Comparison of ENCODE assay signal across 7 mouse cellular contexts in genomic region chr2:154942546-154942945, GRCm38 (mm10). TPM values are rescaled to one million over a fixed set of nuclear protein-coding genes. Genes with fewer than 3 reads are reported as not detected.
DNase-seq lines count a peak whose midpoint lies in the region; ATAC-seq lines count a peak whose summit lies in the region.

No protein-coding gene starts in this region.

- H3K36me3 ChIP-seq in kidney, embryonic 14.5 days (ENCODE audit: control insufficient read depth, insufficient read depth, low read length), result no peaks in the 10 kb centered on the region
- H3K36me3 ChIP-seq in embryonic facial prominence, embryonic 10.5 days (replicated peaks), result no peaks in the 10 kb centered on the region
- no peaks in the 10 kb centered on the region for H3K36me3 ChIP-seq in liver, embryonic 13.5 days

- ATAC-seq in kidney, embryonic 14.5 days (ENCODE audit: low FRiP score, low TSS enrichment), result no peak
- no peak for ATAC-seq in liver, embryonic 13.5 days (ENCODE audit: low read depth)
- ATAC-seq in megakaryocyte-erythroid progenitor cell, adult 5-6 weeks (replicated peaks; ENCODE audit: low FRiP score, low TSS enrichment, poor library complexity, severe bottlenecking), result no peak

- no peaks in the 10 kb centered on the region for H3K4me1 ChIP-seq in kidney, embryonic 14.5 days (ENCODE audit: control insufficient read depth, insufficient read depth, low read length)
- peaks cover 21% of the 10 kb centered on the region for H3K4me1 ChIP-seq in embryonic facial prominence, embryonic 10.5 days
- H3K4me1 ChIP-seq in liver, embryonic 13.5 days (replicated peaks), result peaks cover 7% of the 10 kb centered on the region

- peak overlapping the region; percentile 21; the same call in 1 of the 2 replicates for H3K4me2 ChIP-seq in kidney, embryonic 14.5 days (replicated peaks; ENCODE audit: low read depth, low read length)
- peak overlapping the region; percentile 46 for H3K4me2 ChIP-seq in liver, embryonic 13.5 days

- no peak overlapping the region for H3K27ac ChIP-seq in kidney, embryonic 14.5 days (ENCODE audit: low read depth, low read length)
- 0 out of 2 replicates have a peak overlapping the region, but pooled peaks have one; percentile 27 for H3K27ac ChIP-seq in embryonic facial prominence, embryonic 10.5 days (replicated peaks)
- no peak overlapping the region for H3K27ac ChIP-seq in liver, embryonic 13.5 days

- no peak for DNase-seq in kidney, adult 18-20 months
- DNase-seq in WW6 (ENCODE audit: low read depth, low spot score), result peak; percentile 14
- peak; percentile 34 for DNase-seq in embryonic facial prominence, embryonic 10.5 days (ENCODE audit: low spot score)
- DNase-seq in liver, embryonic 13.5 days, result no peak
- DNase-seq in right cerebral cortex, adult 18-20 months, result no peak

- peak overlapping the region; percentile 34; the same call in 1 of the 2 replicates for H3K9ac ChIP-seq in kidney, embryonic 14.5 days (ENCODE audit: low read depth, low read length)
- no peak overlapping the region for H3K9ac ChIP-seq in liver, embryonic 13.5 days

- whole genome bisulfite sequencing in kidney, embryonic 14.5 days, result 62% methylated on average over 11 of the region's 11 CpGs
- 30% methylated on average over 11 of the region's 11 CpGs for WGBS in embryonic facial prominence, embryonic 10.5 days
- 58% methylated on average over 11 of the region's 11 CpGs for WGBS in liver, embryonic 13.5 days (ENCODE audit: insufficient replicate concordance)

- no peak overlapping the region for H3K4me3 ChIP-seq in kidney, embryonic 14.5 days (ENCODE audit: low read length)
- H3K4me3 ChIP-seq in embryonic facial prominence, embryonic 10.5 days, result no peak overlapping the region; the same call in 1 of the 2 replicates
- H3K4me3 ChIP-seq in liver, embryonic 13.5 days (replicated peaks), result no peak overlapping the region

- no peaks in the 10 kb centered on the region for H3K27me3 ChIP-seq in kidney, embryonic 14.5 days (ENCODE audit: control insufficient read depth, insufficient read depth, low read length)
- 0 out of 2 replicates have a peak, but pooled peaks cover 5% of the 10 kb centered on the region for H3K27me3 ChIP-seq in embryonic facial prominence, embryonic 10.5 days (replicated peaks; ENCODE audit: low read depth, poor library complexity, severe bottlenecking)
- H3K27me3 ChIP-seq in liver, embryonic 13.5 days, result peaks cover 6% of the 10 kb centered on the region; the same call in 1 of the 2 replicates

- H3K9me3 ChIP-seq in kidney, embryonic 14.5 days (ENCODE audit: control insufficient read depth, low read length), result no peaks in the 10 kb centered on the region
- no peaks in the 10 kb centered on the region for H3K9me3 ChIP-seq in embryonic facial prominence, embryonic 10.5 days
- H3K9me3 ChIP-seq in liver, embryonic 13.5 days (replicated peaks), result no peaks in the 10 kb centered on the region

RNA-seq across cellular contexts. Expression of gene Eif2s2, which starts 49.8 kb away (rescaled TPM):
- polyA plus RNA-seq in kidney, embryonic 14.5 days (2014; fragmentation: Nextera tagmentation; extraction: Ambion mirVana), result 122 and 167 TPM in 2 replicates
- polyA plus RNA-seq in embryonic facial prominence, embryonic 10.5 days (2016; fragmentation: Nextera tagmentation; extraction: Ambion mirVana), result 124 and 138 TPM in 2 replicates
- 106 and 130 TPM in 2 replicates for polyA plus RNA-seq in liver, embryonic 13.5 days (2015; fragmentation: Nextera tagmentation; extraction: Ambion mirVana)
- total RNA-seq in megakaryocyte-erythroid progenitor cell, adult 5-6 weeks (2014; fragmentation: Nextera tagmentation), result 172 and 189 TPM in 2 replicates
- total RNA-seq in megakaryocyte-erythroid progenitor cell, adult 5-6 weeks (2017), result 319 and 320 TPM in 2 replicates

Comparison
In these comparisons a context has a peak if more than half of its experiments do, and no peak if none do; other contexts are left out.
1. DNase-seq: peak in WW6 (single experiment) and embryonic facial prominence, embryonic 10.5 days (single experiment); none in kidney, adult 18-20 months (single experiment), liver, embryonic 13.5 days (single experiment) and right cerebral cortex, adult 18-20 months (single experiment).